Mouse (Mus musculus) retina, embryonic 14.5 days (tissue): ENCODE data around the gene Polrmt.
"Not testable (repeated sequence)": the region's sequence is repeated elsewhere in the genome, so short reads cannot be mapped to it uniquely, and the experiment has no call there.

Experiments
- DNase-seq: peaks from one replicate; pipeline ENCODE4 v3.0.0-alpha.2; 2015; ENCODE audit warnings: low spot score

Gene Polrmt

GRCm38 (mm10) chr10:79708668-79709067 is 37.7 kb downstream of the Polrmt start:
- DNase-seq: no peak

DNA sequence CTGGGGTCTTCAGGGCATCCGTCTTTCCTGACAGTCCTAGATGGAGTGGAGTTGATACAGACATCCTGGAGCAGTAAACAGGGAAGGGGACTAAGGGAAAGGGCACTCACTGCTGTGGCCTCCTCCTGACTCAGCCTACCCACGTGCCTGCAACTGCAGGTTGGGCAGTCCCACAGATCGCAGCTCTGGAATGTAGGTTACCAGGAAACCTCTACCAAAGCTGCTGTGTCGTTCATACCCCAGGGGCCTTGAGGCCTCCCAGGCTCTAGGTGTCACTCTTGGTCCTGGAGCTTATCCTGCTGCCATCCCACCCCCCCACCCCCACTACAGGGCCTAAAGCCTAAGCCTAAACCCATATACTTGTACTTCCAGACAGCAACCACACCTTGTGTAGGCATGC is 38.6 kb downstream of the Polrmt start:
- no peak for DNase-seq

DNA sequence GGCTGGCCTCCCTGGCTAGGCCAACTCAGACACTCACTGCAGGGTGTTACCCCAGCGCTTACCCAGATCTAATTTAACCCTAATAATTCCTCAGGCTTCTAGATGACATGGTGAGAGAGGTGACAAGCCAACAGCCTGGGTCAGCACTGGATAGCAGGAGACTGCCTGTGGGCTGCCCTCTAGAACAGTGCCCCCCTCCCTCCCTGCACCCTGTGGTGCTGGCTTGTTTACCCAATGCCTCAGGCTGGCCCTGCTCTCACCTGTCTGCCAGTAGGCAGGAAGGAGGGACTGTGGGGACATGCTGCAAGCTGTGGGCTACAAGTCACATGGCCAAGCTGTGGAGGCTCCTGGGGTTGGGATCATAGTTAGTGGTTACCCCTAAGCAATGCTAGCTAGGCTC is 39.2 kb downstream of the Polrmt start:
- DNase-seq: no peak

GRCm38 (mm10) chr10:79706406-79707094 is 39.8 kb downstream of the Polrmt start:
- DNase-seq: no peak

DNA sequence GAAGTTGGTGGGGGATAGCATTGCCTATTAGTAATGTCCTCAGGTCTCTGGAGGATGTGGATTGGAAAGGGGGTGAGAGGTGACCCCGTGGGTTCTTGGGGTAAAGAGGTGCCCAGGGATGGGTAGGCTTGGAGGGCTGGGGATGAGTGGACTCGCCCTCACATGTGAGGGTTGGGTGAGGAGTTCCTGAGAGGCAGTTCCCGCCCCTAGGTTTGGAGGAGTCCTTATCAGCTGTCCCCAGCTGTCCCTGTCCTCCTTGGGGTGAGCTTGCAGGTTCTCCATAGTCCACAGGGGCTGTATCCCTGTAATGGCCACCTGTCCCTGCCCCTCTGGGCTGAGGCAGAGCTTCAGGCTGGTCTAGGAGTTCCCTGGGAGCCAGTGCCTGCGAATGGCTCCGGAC is 40.4 kb downstream of the Polrmt start:
- DNase-seq: no peak

GRCm38 (mm10) chr10:79704970-79705360 is 41.4 kb downstream of the Polrmt start:
- DNase-seq: no peak

- peak; percentile 98 for DNase-seq
These were observed 42.1 kb downstream of the Polrmt start, which contains the start of gene Bsg for GRCm38 (mm10) chr10:79704065-79704969. Bsg (plus strand) TSS chr10:79704491.

- no peak for DNase-seq
These were observed 42.8 kb downstream of the Polrmt start for GRCm38 (mm10) chr10:79703541-79703940.

DNA sequence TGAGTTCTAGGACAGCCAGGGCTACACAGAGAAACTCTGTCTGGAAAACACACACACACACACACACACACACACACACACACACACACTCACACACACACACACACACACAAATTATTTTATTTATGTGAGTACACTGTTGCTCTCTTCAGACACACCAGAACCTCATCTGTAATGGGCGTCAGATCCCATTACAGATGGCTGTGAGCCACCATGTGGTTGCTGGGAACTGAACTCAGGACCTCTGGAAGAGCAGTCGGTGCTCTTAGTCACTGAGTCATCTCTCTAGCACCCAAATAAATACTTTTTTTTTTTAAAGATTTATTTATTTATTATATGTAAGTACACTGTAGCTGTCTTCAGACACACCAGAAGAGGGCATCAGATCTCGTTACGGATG is 43.4 kb downstream of the Polrmt start:
- not testable (repeated sequence) for DNase-seq

DNA sequence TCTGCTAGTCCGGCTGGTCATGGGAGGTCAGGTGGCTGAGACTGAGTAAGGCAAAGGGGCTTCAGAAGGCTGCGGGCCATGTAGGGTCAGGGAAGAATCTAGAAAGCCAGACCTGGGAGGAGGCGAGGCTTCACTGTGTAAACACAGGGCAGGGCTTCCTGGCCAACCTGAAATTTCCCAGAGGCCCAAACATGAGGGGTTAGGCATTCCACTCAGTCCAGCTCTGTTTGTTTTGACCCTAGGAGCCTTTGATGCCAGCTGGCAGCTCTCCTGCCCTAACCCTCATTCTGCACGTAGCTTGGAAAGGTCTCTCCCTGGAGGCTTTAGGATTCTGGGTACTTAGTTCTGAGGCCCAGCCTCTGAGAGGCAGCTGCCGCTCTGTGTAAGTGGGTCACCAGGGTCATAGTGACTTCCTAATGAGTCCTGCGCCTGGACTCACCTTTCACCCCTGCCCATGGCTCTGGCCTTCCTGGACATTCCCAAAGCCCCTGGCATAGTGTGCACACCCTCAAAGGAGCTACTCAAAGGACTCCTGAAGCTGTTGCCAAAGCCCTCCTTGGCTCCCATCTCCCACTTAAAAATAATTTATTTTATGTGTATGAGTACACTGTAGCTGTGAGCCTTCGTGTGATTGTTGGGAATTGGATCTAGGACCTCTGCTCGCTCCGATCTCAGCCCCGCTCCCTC is 44.8 kb downstream of the Polrmt start:
- DNase-seq: no peak

GRCm38 (mm10) chr10:79700676-79701075 is 45.7 kb downstream of the Polrmt start:
- DNase-seq: no peak

DNA sequence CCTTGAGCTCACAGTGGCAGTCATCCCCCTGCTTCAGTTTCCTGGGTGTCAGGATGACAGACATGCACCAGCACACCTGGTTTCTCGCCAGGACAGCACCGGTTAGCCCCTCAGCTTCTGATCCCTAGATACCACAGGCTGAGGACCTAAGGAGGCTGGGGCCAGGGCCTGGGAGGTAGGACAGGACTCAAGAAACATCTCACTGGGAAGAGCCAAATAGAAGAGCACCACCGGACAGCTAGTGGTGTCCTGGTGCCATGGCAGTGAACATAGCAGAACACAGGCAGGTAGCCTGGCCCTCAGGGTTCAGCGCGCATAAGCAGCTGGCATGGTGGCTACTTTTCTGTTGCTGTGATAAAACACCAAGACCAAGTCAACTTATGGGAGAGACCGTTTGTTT is 47.9 kb downstream of the Polrmt start:
- DNase-seq: no peak

- DNase-seq: no peak
These were observed 48.5 kb downstream of the Polrmt start for GRCm38 (mm10) chr10:79697916-79698315.

GRCm38 (mm10) chr10:79696129-79696651 is 50.2 kb downstream of the Polrmt start:
- no peak for DNase-seq

GRCm38 (mm10) chr10:79695231-79696128 is 50.9 kb downstream of the Polrmt start:
- DNase-seq: peak; percentile 85

- no peak for DNase-seq
These were observed 52.1 kb downstream of the Polrmt start for GRCm38 (mm10) chr10:79694379-79694655.

- no peak for DNase-seq
These were observed 52.6 kb downstream of the Polrmt start for GRCm38 (mm10) chr10:79693580-79694378.

- no peak for DNase-seq
These were observed 54.3 kb downstream of the Polrmt start for GRCm38 (mm10) chr10:79691986-79692548.

GRCm38 (mm10) chr10:79689178-79689577 is 57.2 kb downstream of the Polrmt start:
- DNase-seq: no peak

- DNase-seq: no peak
These were observed 57.7 kb downstream of the Polrmt start, which contains the start of gene Gzmm for GRCm38 (mm10) chr10:79688720-79689119. Gzmm (plus strand) TSS chr10:79689020.
